Mouse (Mus musculus) MEL (cell line): ENCODE data around the gene B430305J03Rik. TPM values are rescaled to one million over a fixed set of nuclear protein-coding genes. Genes with fewer than 3 reads are reported as not detected.
A peak's percentile ranks its signal among the peaks of the same experiment; 100 is the strongest.

Experiments used
- DNase-seq: peaks from one replicate; pipeline ENCODE4 v3.0.0; 2011; ENCODE audit warnings: low read depth, low spot score
- H3K27ac ChIP-seq: 2 replicates; pipeline ENCODE4 v1.5.1; 2012; ENCODE audit warnings: low read depth, mild to moderate bottlenecking, control low read depth, low read length, moderate library complexity; ENCODE audit not compliant: control insufficient read depth
- H3K27me3 ChIP-seq, 2 experiments: fragments of 150-350 bp in 1 of 2; sonication (generic) in 1 of 2; 2 replicates each; pipeline ENCODE4 v1.6.1; 2012; ENCODE audit warnings: low read length in 2 of 2, mild to moderate bottlenecking in 2 of 2, improper control_type of control experiment in 1 of 2, moderate library complexity in 1 of 2; ENCODE audit not compliant: insufficient read depth in 2 of 2, control insufficient read depth in 1 of 2
- H3K36me3 ChIP-seq, 2 experiments: 2 replicates each; pipeline ENCODE4 v1.6.1; 2012 to 2014; ENCODE audit warnings: low read length in 2 of 2, improper control_type of control experiment in 1 of 2, inconsistent platforms in 1 of 2, mild to moderate bottlenecking in 1 of 2; ENCODE audit not compliant: insufficient read depth in 2 of 2, control insufficient read depth in 1 of 2
- H3K4me1 ChIP-seq, 2 experiments: fragments of 150-350 bp in 1 of 2; sonication (generic) in 1 of 2; 2 replicates each; pipeline ENCODE4 v1.6.1; 2012; ENCODE audit warnings: low read length in 2 of 2, improper control_type of control experiment in 1 of 2, mild to moderate bottlenecking in 1 of 2; ENCODE audit not compliant: insufficient read depth in 2 of 2, control insufficient read depth in 1 of 2
- H3K4me3 ChIP-seq, 2 experiments: fragments of 150-350 bp in 1 of 2; sonication (generic) in 1 of 2; 2 replicates each; pipeline ENCODE4 v1.5.1; 2012; ENCODE audit warnings: low read depth in 2 of 2, low read length in 2 of 2, mild to moderate bottlenecking in 2 of 2, moderate library complexity in 2 of 2, control low read depth in 1 of 2, improper control_type of control experiment in 1 of 2; ENCODE audit not compliant: control insufficient read depth in 1 of 2, insufficient read depth in 1 of 2
- H3K79me2 ChIP-seq: 2 replicates; pipeline ENCODE4 v1.6.1; 2012; ENCODE audit warnings: mild to moderate bottlenecking, low read length, moderate library complexity; ENCODE audit not compliant: control insufficient read depth, poor library complexity, insufficient read depth
- H3K9ac ChIP-seq: 2 replicates; pipeline ENCODE4 v1.6.1; 2012; ENCODE audit warnings: low read depth, mild to moderate bottlenecking, control low read depth, low read length, moderate library complexity; ENCODE audit not compliant: control insufficient read depth, poor library complexity, severe bottlenecking
- H3K9me3 ChIP-seq: fragments of 150-350 bp; sonication (generic); replicated peaks from 2 replicates; pipeline ENCODE4 v1.6.1; 2012; ENCODE audit warnings: mild to moderate bottlenecking, low read length, improper control_type of control experiment, moderate library complexity; ENCODE audit not compliant: insufficient read depth
- CHD1 ChIP-seq: IDR thresholded peaks from 2 replicates; pipeline ENCODE4 v1.6.1; 2012; ENCODE audit warnings: low read depth, mild to moderate bottlenecking, inconsistent platforms, low read length, improper control_type of control experiment
- CHD2 ChIP-seq: IDR thresholded peaks from 2 replicates; pipeline ENCODE4 v1.6.1; 2011; ENCODE audit warnings: low read length, improper control_type of control experiment
- CTCF ChIP-seq, 3 experiments: IDR thresholded peaks in 2 of 3; conservative IDR thresholded peaks in 1 of 3; 2 replicates each; pipeline ENCODE4 v1.5.1; 2011 to 2012; ENCODE audit warnings: low read length in 3 of 3, low read depth in 2 of 3, mild to moderate bottlenecking in 2 of 3, improper control_type of control experiment in 1 of 3, inconsistent platforms in 1 of 3, mixed read lengths in 1 of 3, moderate library complexity in 1 of 3; ENCODE audit not compliant: control insufficient read depth in 1 of 3, insufficient read depth in 1 of 3, poor library complexity in 1 of 3, severe bottlenecking in 1 of 3
- GABPA ChIP-seq: IDR thresholded peaks from 2 replicates; pipeline ENCODE4 v1.6.1; 2012; ENCODE audit warnings: low read depth, mild to moderate bottlenecking, inconsistent platforms, low read length, improper control_type of control experiment, moderate library complexity
- MAX ChIP-seq: IDR thresholded peaks from 2 replicates; pipeline ENCODE4 v1.6.1; 2011; ENCODE audit warnings: low read length, improper control_type of control experiment
- MAZ ChIP-seq: IDR thresholded peaks from 2 replicates; pipeline ENCODE4 v1.6.1; 2012; ENCODE audit warnings: low read depth, mild to moderate bottlenecking, inconsistent platforms, low read length, improper control_type of control experiment
- MEF2A ChIP-seq: IDR thresholded peaks from 2 replicates; pipeline ENCODE4 v1.6.1; 2014; ENCODE audit warnings: low read depth, mild to moderate bottlenecking, inconsistent platforms, low read length, improper control_type of control experiment; ENCODE audit not compliant: poor library complexity, insufficient replicate concordance, severe bottlenecking; ENCODE audit errors: extremely low read depth
- MXI1 ChIP-seq: IDR thresholded peaks from 2 replicates; pipeline ENCODE4 v1.6.1; 2011; ENCODE audit warnings: mild to moderate bottlenecking, low read depth, low read length, improper control_type of control experiment
- MYB ChIP-seq: IDR thresholded peaks from 2 replicates; pipeline ENCODE4 v1.6.1; 2011; ENCODE audit warnings: mild to moderate bottlenecking, low read depth, low read length, improper control_type of control experiment
- NELFE ChIP-seq: IDR thresholded peaks from 2 replicates; pipeline ENCODE4 v1.6.1; 2011; ENCODE audit warnings: low read depth, low read length, improper control_type of control experiment
- POLR2A ChIP-seq, 2 experiments: IDR thresholded peaks; 2 replicates each; pipeline ENCODE4 v1.6.1; 2011 to 2012; ENCODE audit warnings: low read length in 2 of 2, mild to moderate bottlenecking in 2 of 2, control low read depth in 1 of 2, improper control_type of control experiment in 1 of 2, low read depth in 1 of 2, moderate library complexity in 1 of 2; ENCODE audit not compliant: control insufficient read depth in 1 of 2, insufficient read depth in 1 of 2, poor library complexity in 1 of 2
- POLR2AphosphoS2 ChIP-seq: IDR thresholded peaks from 2 replicates; pipeline ENCODE4 v1.6.1; 2011; ENCODE audit warnings: low read length, improper control_type of control experiment
- RCOR1 ChIP-seq: IDR thresholded peaks from 2 replicates; pipeline ENCODE4 v1.6.1; 2012; ENCODE audit warnings: low read depth, mild to moderate bottlenecking, inconsistent platforms, low read length, improper control_type of control experiment
- SMC3 ChIP-seq: IDR thresholded peaks from 2 replicates; pipeline ENCODE4 v1.6.1; 2011; ENCODE audit warnings: low read depth, low read length, improper control_type of control experiment
- TCF12 ChIP-seq: IDR thresholded peaks from 2 replicates; pipeline ENCODE4 v1.6.1; 2014; ENCODE audit warnings: low read depth, mild to moderate bottlenecking, inconsistent platforms, low read length, improper control_type of control experiment, moderate library complexity
- UBTF ChIP-seq: IDR thresholded peaks from 2 replicates; pipeline ENCODE4 v1.6.1; 2012; ENCODE audit warnings: low read depth, mild to moderate bottlenecking, inconsistent platforms, low read length, improper control_type of control experiment, moderate library complexity, borderline replicate concordance; ENCODE audit not compliant: insufficient read depth
- polyA plus RNA-seq, 2 experiments: library from polyadenylated mRNA; stranded (reverse) in 1 of 2; unstranded in 1 of 2; fragments of >175 nt in 1 of 2; fragments of >200 nt in 1 of 2; gene quantifications; 2 replicates each; pipeline versions ENCODE4 v1.2.1 to v1.2.4; 2012; ENCODE audit warnings: low replicate concordance in 2 of 2, low read depth in 1 of 2; ENCODE audit not compliant: insufficient read length in 2 of 2, insufficient read depth in 1 of 2, missing spikeins in 1 of 2
- total RNA-seq: library from RNA; depleted of rRNA; stranded (reverse); fragments of 300-350 nt; gene quantifications from 2 replicates; pipeline ENCODE4 v1.2.3, GENCODE M21; 2012

B430305J03Rik gene
- total and polyA plus RNA-seq, 3 experiments, result 1.2 to 4.2 TPM; not detected in 1

- no peaks in the 10 kb centered on the region for H3K9me3 ChIP-seq
These were observed 2.7 kb upstream of the B430305J03Rik start for GRCm38 (mm10) chr3:61368446-61368845.

GRCm38 (mm10) chr3:61364978-61365778, 573 bp downstream of the B430305J03Rik start:
- Histone ChIP-seq H3K9ac (peak overlapping the region; percentile 73), H3K27me3 (no peaks in the 10 kb centered on the region)
- TF ChIP-seq CHD1 (0 out of 2 replicates have a peak, but pooled peaks have one; percentile 29), TCF12 (no peak), POLR2A (IDR thresholded peaks at IDR 0.05; ENCODE audit: control insufficient read depth in 1 of 2, insufficient read depth in 1 of 2, low read depth in 1 of 2, low read length in 2 of 2, poor library complexity in 1 of 2) (peak in 1 of 2 experiments; percentile 8; a peak in 1 of 4 replicates), CTCF (IDR thresholded peaks at IDR 0.05 in 2 of 3, conservative IDR thresholded peaks at IDR 0.05 in 1 of 3; ENCODE audit: control insufficient read depth in 1 of 3, insufficient read depth in 1 of 3, low read depth in 2 of 3, low read length in 3 of 3, poor library complexity in 1 of 3, severe bottlenecking in 1 of 3) (peak in 1 of 3 experiments; percentile 11; a peak in 2 of 6 replicates), SMC3 (0 out of 2 replicates have a peak, but pooled peaks have one; percentile 1), UBTF (no peak), GABPA (no peak), MYB (no peak), POLR2AphosphoS2 (no peak)
- TF ChIP-seq, all 39 proteins: peak for 4
- H3K4me3 ChIP-seq, result peak overlapping the region; percentile 64 to 94
- peaks cover 22% of the 10 kb centered on the region for H3K79me2 ChIP-seq
- peaks cover 0 to 14% of the 10 kb centered on the region in 2 experiments; a peak in 2 of 4 replicates for H3K36me3 ChIP-seq
- H3K9me3 ChIP-seq, result no peaks in the 10 kb centered on the region
- peak overlapping the region; percentile 61 for H3K27ac ChIP-seq
- DNase-seq, result peak; percentile 75
- H3K4me1 ChIP-seq, result peaks cover 0 to 8% of the 10 kb centered on the region in 2 experiments; a peak in 3 of 4 replicates

More at GRCm38 (mm10) chr3:61368446-61368845, 2.7 kb upstream of the B430305J03Rik start:
- no peak for DNase-seq
- Histone ChIP-seq H3K4me1 (peaks cover 0 to 8% of the 10 kb centered on the region in 2 experiments), H3K36me3 (peaks cover 0 to 17% of the 10 kb centered on the region in 2 experiments; a peak in 2 of 4 replicates), H3K79me2 (peaks cover 22% of the 10 kb centered on the region), H3K4me3 (no peak overlapping the region), H3K9ac (no peak overlapping the region)
- no peak for TF ChIP-seq TCF12
- TF ChIP-seq, all 39 proteins: peak for 0
- Histone ChIP-seq H3K27ac (no peak overlapping the region), H3K27me3 (no peaks in the 10 kb centered on the region)

- H3K4me1 ChIP-seq, result peaks cover 0 to 8% of the 10 kb centered on the region in 2 experiments; a peak in 3 of 4 replicates
- TF ChIP-seq MAZ (no peak), MXI1 (peak; percentile 28; the same call in 1 of the 2 replicates), MEF2A (no peak), GABPA (no peak), CHD2 (no peak), RCOR1 (no peak), NELFE (peak; percentile 80; the same call in 1 of the 2 replicates), MYB (no peak), POLR2AphosphoS2 (0 out of 2 replicates have a peak, but pooled peaks have one; percentile 53), MAX (peak; percentile 33; the same call in 1 of the 2 replicates)
- DNase-seq, result no peak
- H3K9me3 ChIP-seq, result no peaks in the 10 kb centered on the region
- peaks cover 0 to 14% of the 10 kb centered on the region in 2 experiments; a peak in 2 of 4 replicates for H3K36me3 ChIP-seq
- peak overlapping the region; percentile 73 for H3K9ac ChIP-seq
- peak overlapping the region; percentile 64 to 94 for H3K4me3 ChIP-seq
- no peaks in the 10 kb centered on the region for H3K27me3 ChIP-seq
- H3K27ac ChIP-seq, result no peak overlapping the region
- H3K79me2 ChIP-seq, result peaks cover 22% of the 10 kb centered on the region
These were observed 1.1 kb downstream of the B430305J03Rik start for GRCm38 (mm10) chr3:61364661-61364977.
